Mouse (Mus musculus): ENCODE measurements at regions not wholly inside any gene's neighbourhood (a gene's known extent, or its start where the extent isn't known, plus 50 kb on each side); places are given as distances from the start of the nearest gene placed in this dataset.

DNA sequence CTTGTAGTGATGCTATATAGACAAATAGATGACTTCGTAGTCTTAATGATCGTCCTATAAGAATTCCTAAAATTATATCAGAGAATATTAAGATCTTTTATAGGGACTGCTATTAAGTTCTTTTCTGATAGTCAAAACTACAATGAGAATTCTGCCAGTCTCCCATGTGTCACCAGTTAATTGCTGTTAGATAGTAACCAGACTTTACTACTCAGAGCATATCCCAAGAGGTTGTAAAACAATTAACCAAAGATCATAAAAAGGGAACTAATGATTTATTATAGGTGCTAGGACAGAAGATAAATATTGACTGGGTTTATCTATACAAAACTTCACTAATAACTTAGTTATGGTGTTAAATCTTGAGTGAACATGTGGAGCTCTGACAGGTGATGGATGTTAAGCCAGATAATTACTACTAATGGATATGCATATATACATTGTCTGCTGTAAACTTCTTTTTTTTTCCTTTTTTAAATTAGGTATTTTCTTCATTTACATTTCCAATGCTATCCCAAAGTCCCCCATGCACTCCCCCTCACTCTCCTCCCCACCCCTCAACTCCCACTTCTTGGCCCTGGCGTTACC, 615.5 kb downstream of the Prdm13 start:
- intact Hi-C loops (cut with DNase I), result no loop called here
- no peak for DNase-seq

Data from heart, postnatal 14 days (tissue).